In genomic region chr9:41161413-41161812, GRCm38 (mm10) we compare ENCODE assay signal across 8 mouse cellular contexts. TPM values are rescaled to one million over a fixed set of nuclear protein-coding genes. Genes with fewer than 3 reads are reported as not detected.
DNase-seq lines count a peak whose midpoint lies in the region; ATAC-seq and TF ChIP-seq lines count a peak whose summit lies in the region.

Gene Ubash3b (minus strand): TSS chr9:41161697.

- H3K27me3 ChIP-seq in embryonic facial prominence, embryonic 11.5 days (ENCODE audit: control insufficient read depth, insufficient read depth, low read length), result peaks cover 4% of the 10 kb centered on the region; the same call in 1 of the 2 replicates
- H3K27me3 ChIP-seq in embryonic facial prominence, embryonic 10.5 days (replicated peaks; ENCODE audit: low read depth, poor library complexity, severe bottlenecking), result peaks cover 41% of the 10 kb centered on the region
- no peaks in the 10 kb centered on the region for H3K27me3 ChIP-seq in lung, postnatal 0 days (replicated peaks; ENCODE audit: insufficient read depth, low read length)
- no peaks in the 10 kb centered on the region for H3K27me3 ChIP-seq in neural tube, embryonic 14.5 days (ENCODE audit: control insufficient read depth, insufficient read depth, low read length)

- no peak within 1 kb of the TSS for H3K27ac ChIP-seq in embryonic facial prominence, embryonic 11.5 days (replicated peaks; ENCODE audit: low read depth, low read length)
- H3K27ac ChIP-seq in embryonic facial prominence, embryonic 10.5 days (replicated peaks), result no peak within 1 kb of the TSS
- H3K27ac ChIP-seq in lung, postnatal 0 days (ENCODE audit: low read length), result no peak within 1 kb of the TSS
- H3K27ac ChIP-seq in neural tube, embryonic 14.5 days (ENCODE audit: low read depth, low read length), result no peak within 1 kb of the TSS

- no peak for ATAC-seq in embryonic facial prominence, embryonic 11.5 days (replicated peaks; ENCODE audit: insufficient number of reproducible peaks, low FRiP score, low TSS enrichment, low read depth)
- ATAC-seq in lung, postnatal 0 days, result no peak
- no peak for ATAC-seq in neural tube, embryonic 14.5 days (ENCODE audit: low read depth)

- TF ChIP-seq CTCF in lung, postnatal 0 days (IDR thresholded peaks at IDR 0.05), result no peak

- intact Hi-C loops in left cerebral cortex, postnatal 14 days (cut with DNase I), result no loop called here

- no peaks in the 10 kb centered on the region for H3K9me3 ChIP-seq in embryonic facial prominence, embryonic 11.5 days (replicated peaks; ENCODE audit: control insufficient read depth, low read length)
- H3K9me3 ChIP-seq in embryonic facial prominence, embryonic 10.5 days, result no peaks in the 10 kb centered on the region
- no peaks in the 10 kb centered on the region for H3K9me3 ChIP-seq in lung, postnatal 0 days (ENCODE audit: low read length)
- no peaks in the 10 kb centered on the region for H3K9me3 ChIP-seq in neural tube, embryonic 14.5 days (ENCODE audit: control insufficient read depth, low read length)

- TF ChIP-seq EP300 in lung, postnatal 0 days (IDR thresholded peaks at IDR 0.05), result no peak

- no peak for DNase-seq in embryonic facial prominence, embryonic 11.5 days (ENCODE audit: low spot score)
- no peak for DNase-seq in embryonic facial prominence, embryonic 10.5 days (ENCODE audit: low spot score)
- peak; percentile 22 for DNase-seq in lung, postnatal 0 days (ENCODE audit: low spot score)
- DNase-seq in lung, postnatal 10 days, result no peak
- DNase-seq in left cerebral cortex, postnatal 14 days (ENCODE audit: low spot score in 2 of 2), result no peak
- DNase-seq in spleen, adult 18-20 months, result no peak
- DNase-seq in cerebellum, adult 18-20 months, result no peak

- WGBS in embryonic facial prominence, embryonic 11.5 days, result 76% methylated on average over 6 of the region's 6 CpGs
- 85% methylated on average over 6 of the region's 6 CpGs for WGBS in embryonic facial prominence, embryonic 10.5 days
- WGBS in lung, postnatal 0 days, result 57% methylated on average over 6 of the region's 6 CpGs
- 91% methylated on average over 6 of the region's 6 CpGs for WGBS in neural tube, embryonic 14.5 days

- H3K4me3 ChIP-seq in embryonic facial prominence, embryonic 11.5 days (ENCODE audit: low read depth, low read length), result no peak within 1 kb of the TSS
- no peak within 1 kb of the TSS for H3K4me3 ChIP-seq in embryonic facial prominence, embryonic 10.5 days
- no peak within 1 kb of the TSS for H3K4me3 ChIP-seq in lung, postnatal 0 days (ENCODE audit: low read depth, low read length)
- no peak within 1 kb of the TSS for H3K4me3 ChIP-seq in neural tube, embryonic 14.5 days (ENCODE audit: low read depth, low read length)

- peaks cover 1% of the 10 kb centered on the region; the same call in 1 of the 2 replicates for H3K4me1 ChIP-seq in embryonic facial prominence, embryonic 11.5 days (ENCODE audit: control insufficient read depth, insufficient read depth, low read length)
- peaks cover 26% of the 10 kb centered on the region for H3K4me1 ChIP-seq in embryonic facial prominence, embryonic 10.5 days
- peaks cover 4% of the 10 kb centered on the region; the same call in 1 of the 2 replicates for H3K4me1 ChIP-seq in lung, postnatal 0 days (ENCODE audit: insufficient read depth, low read depth, low read length)
- no peaks in the 10 kb centered on the region for H3K4me1 ChIP-seq in neural tube, embryonic 14.5 days (ENCODE audit: control insufficient read depth, insufficient read depth, low read length)

- H3K4me2 ChIP-seq in embryonic facial prominence, embryonic 11.5 days (ENCODE audit: low read depth, low read length), result no peak within 1 kb of the TSS
- no peak within 1 kb of the TSS for H3K4me2 ChIP-seq in lung, postnatal 0 days (replicated peaks; ENCODE audit: low read depth, low read length)
- H3K4me2 ChIP-seq in neural tube, embryonic 14.5 days (ENCODE audit: low read depth, low read length), result no peak within 1 kb of the TSS

- H3K9ac ChIP-seq in embryonic facial prominence, embryonic 11.5 days (replicated peaks; ENCODE audit: low read length), result no peak within 1 kb of the TSS
- H3K9ac ChIP-seq in lung, postnatal 0 days (replicated peaks; ENCODE audit: low read depth), result no peak within 1 kb of the TSS
- no peak within 1 kb of the TSS for H3K9ac ChIP-seq in neural tube, embryonic 14.5 days (replicated peaks; ENCODE audit: low read depth, low read length)

- H3K36me3 ChIP-seq in embryonic facial prominence, embryonic 11.5 days (replicated peaks; ENCODE audit: control insufficient read depth, insufficient read depth, low read depth, low read length), result no peaks in the 10 kb centered on the region
- H3K36me3 ChIP-seq in embryonic facial prominence, embryonic 10.5 days (replicated peaks), result no peaks in the 10 kb centered on the region
- H3K36me3 ChIP-seq in lung, postnatal 0 days (ENCODE audit: insufficient read depth, low read length), result no peaks in the 10 kb centered on the region
- H3K36me3 ChIP-seq in neural tube, embryonic 14.5 days (ENCODE audit: control insufficient read depth, insufficient read depth, low read length), result no peaks in the 10 kb centered on the region

RNA-seq across cellular contexts. Expression of gene Ubash3b, which starts in this region (rescaled TPM):
- polyA plus RNA-seq in embryonic facial prominence, embryonic 11.5 days (2014; fragmentation: Nextera tagmentation; extraction: Ambion mirVana), result 12.1 and 12.5 TPM in 2 replicates
- polyA plus RNA-seq in embryonic facial prominence, embryonic 10.5 days (2016; fragmentation: Nextera tagmentation; extraction: Ambion mirVana), result 6.7 and 7.4 TPM in 2 replicates
- polyA plus RNA-seq in lung, postnatal 0 days (2015; fragmentation: Nextera tagmentation; extraction: Ambion mirVana), result 4.1 and 4.8 TPM in 2 replicates
- total RNA-seq in left cerebral cortex, postnatal 14 days (2021), result 10 to 100 TPM; 26.6 to 28.1 TPM
- 26.1 and 32.1 TPM in 2 replicates for polyA plus RNA-seq in neural tube, embryonic 14.5 days (2014; fragmentation: Nextera tagmentation; extraction: Ambion mirVana)
